Mouse (Mus musculus) kidney, embryonic 15.5 days (tissue): ENCODE measurements around the gene Fgfr3. TPM values are rescaled to one million over a fixed set of nuclear protein-coding genes. Genes with fewer than 3 reads are reported as not detected.

Experiments used
- ATAC-seq: fragments of 200-750 bp; cut with Nextera tagmentation; replicated peaks from 2 replicates; pipeline ENCODE4 v1.8.0; 2017; ENCODE audit warnings: moderate TSS enrichment; ENCODE audit not compliant: low FRiP score
- H3K27ac ChIP-seq: fragments of 300-500 bp; sonication (generic); 2 replicates; pipeline ENCODE4 v1.5.1; 2015; ENCODE audit warnings: mild to moderate bottlenecking, inconsistent platforms
- H3K27me3 ChIP-seq: fragments of 300-500 bp; sonication (generic); 2 replicates; pipeline ENCODE4 v1.6.1; 2015; ENCODE audit warnings: inconsistent platforms
- H3K36me3 ChIP-seq: fragments of 300-500 bp; sonication (generic); 2 replicates; pipeline ENCODE4 v1.6.1; 2015; ENCODE audit warnings: inconsistent platforms
- H3K4me1 ChIP-seq: fragments of 300-500 bp; sonication (generic); 2 replicates; pipeline ENCODE4 v1.6.1; 2015; ENCODE audit warnings: inconsistent platforms
- H3K4me2 ChIP-seq: fragments of 300-500 bp; sonication (generic); 2 replicates; pipeline ENCODE4 v1.6.1; 2015; ENCODE audit warnings: moderate library complexity, mild to moderate bottlenecking, inconsistent platforms
- H3K4me3 ChIP-seq: fragments of 300-500 bp; sonication (generic); replicated peaks from 2 replicates; pipeline ENCODE4 v1.5.1; 2015; ENCODE audit warnings: mild to moderate bottlenecking, inconsistent platforms
- H3K9ac ChIP-seq: fragments of 300-500 bp; sonication (generic); 2 replicates; pipeline ENCODE4 v1.6.1; 2015; ENCODE audit warnings: mild to moderate bottlenecking, inconsistent platforms
- H3K9me3 ChIP-seq: fragments of 300-500 bp; sonication (generic); replicated peaks from 2 replicates; pipeline ENCODE4 v1.6.1; 2016; ENCODE audit warnings: inconsistent platforms
- WGBS: fragments of 180-500 bp; shearing (Covaris S2); methylation state at CpG from one replicate; pipeline ENCODE4 v1.1.7; 2015; ENCODE audit warnings: mixed read lengths; 5-methylcytosine and 5-hydroxymethylcytosine counted together
- polyA plus RNA-seq: library from polyadenylated mRNA; unstranded; fragments of >200 nt; fragmentation: Nextera tagmentation; extraction: Ambion mirVana; gene quantifications from 2 replicates; pipeline ENCODE4 v1.2.1, GENCODE M21; 2015

Fgfr3 gene
- polyA plus RNA-seq, 1 experiment from 2014 or later: 17.4 TPM

DNA sequence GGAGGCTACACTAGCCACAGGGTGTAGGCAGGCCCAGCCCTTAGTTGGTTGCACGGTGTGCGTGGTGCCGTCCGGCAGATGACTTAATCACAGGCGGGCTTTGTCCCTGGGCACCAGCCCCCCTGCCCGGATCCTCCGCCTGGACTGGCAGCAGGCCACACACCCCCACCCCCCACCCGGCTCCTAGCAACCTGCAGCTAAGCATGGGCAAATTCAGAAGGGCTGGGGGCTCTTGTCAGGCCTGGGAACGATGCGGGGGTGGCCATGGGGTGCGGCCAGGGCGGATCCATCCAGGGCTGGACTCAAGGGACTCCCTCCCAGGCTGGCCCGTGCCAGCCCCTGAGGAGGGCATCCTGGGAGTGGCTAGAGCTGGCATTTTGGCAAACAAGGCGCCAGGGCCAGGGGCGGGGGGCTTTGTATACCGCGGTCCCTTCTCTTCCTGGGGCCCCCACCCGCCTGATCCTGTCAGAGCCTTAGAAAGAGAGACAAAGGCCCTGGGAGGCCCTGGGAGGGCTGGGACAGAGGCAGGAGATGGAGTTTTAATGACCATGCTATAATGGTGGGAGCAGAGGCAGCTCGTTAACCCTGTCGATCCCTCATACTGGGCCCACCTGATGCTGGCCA is 32.1 kb upstream of the Fgfr3 start:
- Histone ChIP-seq H3K4me3 (no peak overlapping the region), H3K36me3 (no peaks in the 10 kb centered on the region), H3K9ac (no peak overlapping the region), H3K27ac (0 out of 2 replicates have a peak overlapping the region, but pooled peaks have one; percentile 22), H3K4me1 (peaks cover 43% of the 10 kb centered on the region), H3K9me3 (no peaks in the 10 kb centered on the region), H3K27me3 (peaks cover 11% of the 10 kb centered on the region), H3K4me2 (no peak overlapping the region)
- ATAC-seq: 0 out of 2 replicates have a peak, but pooled peaks have one; percentile 11
- WGBS: 33% methylated on average over 20 of the region's 20 CpGs

DNA sequence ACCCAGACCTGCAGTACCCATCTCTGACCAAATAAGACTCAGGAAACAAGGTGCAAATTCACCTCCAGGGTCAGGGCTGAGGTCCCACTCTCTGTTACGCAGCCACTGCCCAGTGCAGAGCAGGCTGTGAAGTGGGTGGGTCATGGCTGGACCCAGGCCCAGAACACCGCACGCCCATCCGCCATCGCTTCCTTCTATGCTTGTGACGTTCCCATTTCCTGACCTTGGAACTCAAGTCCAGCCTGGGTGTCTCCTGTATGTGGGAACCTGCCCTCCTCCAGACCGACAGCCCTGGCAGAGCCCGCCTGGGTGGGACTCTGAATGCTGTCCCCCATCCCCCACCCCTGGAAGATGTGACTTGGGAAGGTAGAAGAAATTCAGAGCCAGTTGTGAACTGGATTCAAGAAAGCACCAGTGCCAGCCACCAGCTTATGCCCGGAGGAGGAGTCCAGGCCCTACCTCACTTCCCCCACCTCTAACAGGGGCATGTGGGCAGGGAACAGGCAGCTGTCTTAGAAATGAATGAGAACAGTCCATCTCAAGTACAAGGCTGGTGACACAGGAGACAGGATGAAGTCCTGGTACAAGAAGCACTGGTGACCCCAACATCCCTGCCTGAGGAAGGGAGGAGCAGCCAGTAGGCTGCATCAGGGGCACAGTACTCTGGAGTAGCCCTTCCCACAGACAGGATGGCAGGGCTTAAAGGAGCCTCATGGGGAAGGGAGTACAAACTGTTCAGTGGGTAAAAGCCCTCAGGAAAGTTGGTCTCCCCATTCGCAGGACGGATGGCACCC is 31.4 kb upstream of the Fgfr3 start:
- H3K27ac ChIP-seq: no peak overlapping the region
- H3K4me3 ChIP-seq: no peak overlapping the region
- H3K27me3 ChIP-seq: peaks cover 12% of the 10 kb centered on the region
- ATAC-seq: no peak
- no peak overlapping the region for H3K9ac ChIP-seq
- H3K4me2 ChIP-seq: no peak overlapping the region
- peaks cover 50% of the 10 kb centered on the region for H3K4me1 ChIP-seq
- 68% methylated on average over 11 of the region's 11 CpGs for WGBS
- no peaks in the 10 kb centered on the region for H3K9me3 ChIP-seq
- H3K36me3 ChIP-seq: no peaks in the 10 kb centered on the region

DNA sequence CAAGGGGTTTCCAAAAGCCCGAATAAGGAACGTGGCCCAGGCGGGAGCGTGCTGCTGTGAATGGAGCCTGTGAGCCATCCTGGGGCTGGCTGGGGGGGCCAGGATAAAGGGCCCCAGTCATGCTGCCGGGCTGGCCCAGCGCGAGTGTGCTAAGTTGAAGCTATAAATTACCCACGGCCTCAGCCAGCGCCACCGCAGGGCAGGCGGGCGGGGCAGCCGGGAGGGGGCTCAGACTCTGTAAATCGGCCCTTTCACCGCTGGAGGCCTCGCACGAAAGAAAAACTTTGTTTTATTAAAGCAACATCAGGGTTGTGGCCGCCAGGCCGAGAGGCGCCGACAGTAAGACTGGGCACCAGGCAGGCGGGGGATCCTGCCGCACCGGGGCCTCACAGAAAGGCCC is 29.1 kb upstream of the Fgfr3 start:
- Histone ChIP-seq H3K9ac (peak overlapping the region; percentile 22), H3K4me2 (peak overlapping the region; percentile 49), H3K27me3 (peaks cover 24% of the 10 kb centered on the region), H3K4me3 (peak overlapping the region; percentile 10), H3K27ac (peak overlapping the region; percentile 74), H3K36me3 (no peaks in the 10 kb centered on the region), H3K4me1 (peaks cover 72% of the 10 kb centered on the region), H3K9me3 (no peaks in the 10 kb centered on the region)
- 2% methylated on average over 24 of the region's 24 CpGs for WGBS
- peak; percentile 44; the same call in 1 of the 2 replicates for ATAC-seq

DNA sequence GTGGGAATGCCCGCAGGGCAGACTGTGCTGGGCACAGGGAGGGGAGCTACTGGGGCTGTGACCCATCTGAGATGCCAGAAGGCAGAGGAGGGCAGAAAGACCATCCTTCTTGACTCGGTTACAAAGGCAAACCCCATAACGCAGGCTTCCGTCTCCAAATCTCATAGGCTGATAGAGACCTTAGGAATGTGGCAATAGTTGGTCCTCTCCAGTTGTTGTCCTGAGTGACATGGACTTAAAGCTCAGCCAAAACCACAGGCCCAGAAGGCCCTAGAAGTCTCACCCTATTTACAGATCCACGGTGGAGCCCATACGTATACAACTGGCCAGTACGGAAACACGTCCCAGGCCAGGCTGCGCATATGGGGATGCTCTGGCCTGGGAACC is 27.0 kb upstream of the Fgfr3 start:
- Histone ChIP-seq H3K27ac (0 out of 2 replicates have a peak overlapping the region, but pooled peaks have one; percentile 15), H3K4me2 (peak overlapping the region; percentile 93), H3K9ac (no peak overlapping the region), H3K27me3 (peaks cover 37% of the 10 kb centered on the region), H3K4me1 (peaks cover 73% of the 10 kb centered on the region), H3K4me3 (no peak overlapping the region), H3K9me3 (no peaks in the 10 kb centered on the region), H3K36me3 (no peaks in the 10 kb centered on the region)
- peak; percentile 15; the same call in 1 of the 2 replicates for ATAC-seq
- 69% methylated on average over 9 of the region's 9 CpGs for WGBS

DNA sequence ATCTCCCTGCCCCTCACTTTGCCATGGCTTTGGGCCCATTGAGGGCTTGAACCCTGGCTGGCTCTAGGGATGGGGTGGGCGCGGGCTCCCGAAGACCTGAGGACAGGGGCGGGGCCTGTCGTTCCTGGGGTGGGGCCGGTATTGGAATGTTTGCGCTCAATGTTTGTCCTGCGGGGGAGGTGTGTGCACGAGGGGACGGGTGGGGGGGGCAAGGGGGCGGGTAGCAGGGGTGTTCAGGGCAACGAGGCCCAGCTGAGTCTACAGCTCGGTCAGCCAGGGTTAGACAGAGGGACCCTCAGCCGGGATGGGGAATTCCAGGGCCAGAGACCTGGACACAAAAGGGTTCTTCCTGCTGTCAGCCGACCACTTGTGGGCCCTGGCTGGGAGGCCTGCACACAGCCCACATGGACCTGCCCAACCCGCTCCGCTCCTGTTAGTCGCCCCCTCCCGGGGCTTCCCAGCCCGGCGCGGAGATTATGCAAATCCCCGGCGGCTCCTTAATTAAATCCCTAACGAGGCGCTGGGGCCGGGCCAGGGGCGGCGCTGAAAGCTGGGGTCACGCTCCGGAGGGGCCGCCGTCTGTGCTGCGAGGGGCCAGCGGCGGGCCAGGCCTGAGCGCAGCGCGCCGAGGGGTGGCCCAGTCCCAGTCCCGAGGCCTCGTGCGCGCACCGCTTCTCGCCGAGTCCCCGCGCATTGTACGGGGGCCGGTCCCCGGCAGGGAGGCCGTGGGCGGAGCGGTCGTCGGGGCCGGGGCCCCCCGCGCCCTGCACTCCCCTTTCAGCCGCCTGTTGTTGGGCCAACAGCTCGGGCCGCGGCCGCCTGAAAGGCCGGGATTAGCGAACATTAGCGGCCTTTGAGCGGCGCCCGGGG is 26.4 kb upstream of the Fgfr3 start:
- WGBS: 2% methylated on average over 68 of the region's 71 CpGs
- Histone ChIP-seq H3K4me1 (peaks cover 69% of the 10 kb centered on the region), H3K9me3 (no peaks in the 10 kb centered on the region), H3K4me3 (peak overlapping the region; percentile 50), H3K27ac (peak overlapping the region; percentile 66), H3K27me3 (peaks cover 43% of the 10 kb centered on the region), H3K4me2 (peak overlapping the region; percentile 93), H3K9ac (peak overlapping the region; percentile 57), H3K36me3 (no peaks in the 10 kb centered on the region)
- ATAC-seq: peak; percentile 72

DNA sequence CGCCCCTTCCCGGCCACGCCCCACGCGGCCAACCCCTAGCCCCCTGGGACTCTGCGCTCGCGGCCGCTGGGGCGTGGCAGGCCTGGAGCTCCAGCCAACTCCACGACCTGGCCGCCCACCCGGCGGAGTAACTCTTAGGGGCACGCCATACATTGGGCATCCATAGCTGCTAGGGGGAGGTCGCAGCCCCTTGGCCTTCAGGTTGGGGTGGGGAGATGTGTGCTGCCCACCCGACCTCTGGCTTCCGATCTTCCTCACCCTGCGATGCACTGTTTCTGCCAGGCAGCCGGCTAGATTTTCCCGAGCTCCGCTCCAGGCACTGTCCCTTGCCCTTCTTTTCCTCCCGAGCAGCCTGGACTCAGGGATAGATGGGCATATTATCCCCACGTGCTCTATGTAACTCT is 25.8 kb upstream of the Fgfr3 start:
- H3K27me3 ChIP-seq: peaks cover 44% of the 10 kb centered on the region
- H3K4me1 ChIP-seq: peaks cover 69% of the 10 kb centered on the region
- H3K36me3 ChIP-seq: no peaks in the 10 kb centered on the region
- peak; percentile 38 for ATAC-seq
- peak overlapping the region; percentile 50 for H3K4me3 ChIP-seq
- peak overlapping the region; percentile 93 for H3K4me2 ChIP-seq
- no peaks in the 10 kb centered on the region for H3K9me3 ChIP-seq
- H3K27ac ChIP-seq: peak overlapping the region; percentile 66
- WGBS: 4% methylated on average over 24 of the region's 24 CpGs
- H3K9ac ChIP-seq: peak overlapping the region; percentile 57

DNA sequence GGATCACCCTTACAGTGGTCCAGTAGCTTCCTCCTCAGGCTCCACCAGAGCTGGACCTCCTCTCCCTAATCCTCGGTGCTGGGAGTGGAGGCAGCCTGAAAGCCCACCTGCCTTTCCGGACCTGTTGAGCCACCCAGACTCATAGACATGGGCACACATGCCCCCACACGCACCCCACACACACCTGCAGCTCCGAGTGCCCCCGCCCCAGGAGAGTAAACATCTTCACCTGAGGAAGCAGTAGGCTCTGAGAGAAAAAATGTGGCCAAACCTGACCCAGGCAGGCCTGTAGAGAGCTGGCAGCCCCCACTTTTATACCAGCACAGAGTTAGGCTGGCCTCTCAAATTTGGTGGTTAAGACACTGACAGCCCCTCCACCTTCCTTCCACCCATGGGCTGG is 25.0 kb upstream of the Fgfr3 start:
- H3K9ac ChIP-seq: no peak overlapping the region
- peaks cover 69% of the 10 kb centered on the region for H3K4me1 ChIP-seq
- H3K36me3 ChIP-seq: no peaks in the 10 kb centered on the region
- ATAC-seq: no peak
- H3K4me3 ChIP-seq: no peak overlapping the region
- WGBS: 66% methylated on average over 5 of the region's 5 CpGs
- no peak overlapping the region; the same call in 1 of the 2 replicates for H3K4me2 ChIP-seq
- H3K9me3 ChIP-seq: no peaks in the 10 kb centered on the region
- H3K27me3 ChIP-seq: peaks cover 47% of the 10 kb centered on the region
- no peak overlapping the region for H3K27ac ChIP-seq

DNA sequence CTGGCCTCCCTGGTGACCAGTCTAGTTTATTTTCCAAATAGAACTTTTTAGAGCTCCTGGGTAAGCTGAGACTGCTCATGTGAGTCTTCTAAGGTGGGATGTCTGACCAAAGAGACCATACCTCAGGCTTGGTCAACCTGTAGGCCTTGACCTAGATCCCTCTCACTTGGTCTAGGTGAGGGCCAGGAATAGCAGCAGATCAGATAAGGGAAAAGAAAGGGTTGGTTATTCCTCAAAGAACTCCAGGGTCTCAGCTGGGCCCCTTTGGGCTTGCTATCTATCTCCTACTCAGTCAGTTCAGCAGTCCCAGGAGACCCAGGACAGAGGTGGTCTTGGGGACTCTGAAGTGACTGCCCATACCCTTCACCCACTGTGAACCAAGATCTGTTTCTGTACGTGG is 23.9 kb upstream of the Fgfr3 start:
- WGBS: 72% methylated on average over 1 of the region's 1 CpGs
- no peak overlapping the region for H3K4me3 ChIP-seq
- no peak overlapping the region for H3K27ac ChIP-seq
- H3K9me3 ChIP-seq: no peaks in the 10 kb centered on the region
- no peak overlapping the region for H3K9ac ChIP-seq
- peaks cover 73% of the 10 kb centered on the region for H3K4me1 ChIP-seq
- ATAC-seq: no peak
- no peak overlapping the region for H3K4me2 ChIP-seq
- peaks cover 53% of the 10 kb centered on the region for H3K27me3 ChIP-seq
- H3K36me3 ChIP-seq: no peaks in the 10 kb centered on the region

DNA sequence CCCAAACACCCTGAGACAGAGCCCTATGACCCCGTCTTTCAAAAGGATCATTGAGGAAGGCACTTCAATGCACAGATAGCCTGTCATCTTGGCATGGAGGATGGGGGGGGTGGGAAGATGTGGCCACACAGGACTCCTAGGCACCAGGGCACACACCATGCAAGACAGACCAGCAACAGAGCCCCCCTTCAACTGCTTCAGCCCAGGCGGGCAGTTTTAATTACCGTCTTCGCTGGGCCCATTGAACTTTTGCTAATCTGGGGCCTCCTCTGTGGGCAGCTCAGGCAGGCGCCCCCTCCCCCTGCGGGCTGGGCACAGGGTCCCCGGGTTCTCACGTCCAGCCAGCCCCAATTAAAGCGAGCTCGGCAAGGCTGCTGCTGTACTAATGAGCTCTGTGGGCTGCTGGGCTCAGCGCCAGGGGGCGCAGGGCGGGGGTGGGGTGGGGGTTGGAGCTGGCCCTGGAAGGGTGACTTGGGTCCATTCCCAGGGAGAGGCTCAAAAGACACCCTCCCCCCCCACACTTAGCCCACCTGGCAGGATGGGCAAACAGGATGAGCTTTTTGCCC is 23.4 kb upstream of the Fgfr3 start:
- WGBS: 21% methylated on average over 13 of the region's 13 CpGs
- Histone ChIP-seq H3K27ac (no peak overlapping the region), H3K4me2 (no peak overlapping the region), H3K36me3 (no peaks in the 10 kb centered on the region), H3K4me3 (no peak overlapping the region), H3K9me3 (no peaks in the 10 kb centered on the region), H3K4me1 (peaks cover 70% of the 10 kb centered on the region), H3K27me3 (peaks cover 51% of the 10 kb centered on the region), H3K9ac (no peak overlapping the region)
- no peak for ATAC-seq

DNA sequence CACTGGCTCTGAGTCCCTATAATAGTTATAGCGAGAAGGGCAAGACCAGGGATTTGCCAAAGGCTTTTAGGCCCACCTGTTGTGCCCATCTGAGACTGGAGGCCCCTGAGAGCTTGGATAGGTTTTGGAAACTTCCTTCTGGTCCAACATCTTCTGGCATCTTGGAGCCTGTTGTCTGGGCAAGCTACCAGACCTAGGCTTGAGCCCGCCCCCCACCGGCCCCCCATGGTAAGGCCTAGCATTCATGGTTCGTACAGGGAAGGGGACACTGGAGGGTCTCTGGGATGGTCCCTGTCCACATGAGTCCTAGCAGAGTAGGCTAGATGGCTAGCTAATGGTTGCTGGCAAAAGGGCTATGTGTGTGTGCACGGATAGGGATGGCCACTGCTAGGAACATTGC is 22.8 kb upstream of the Fgfr3 start:
- no peak overlapping the region for H3K27ac ChIP-seq
- no peak overlapping the region for H3K9ac ChIP-seq
- ATAC-seq: no peak

DNA sequence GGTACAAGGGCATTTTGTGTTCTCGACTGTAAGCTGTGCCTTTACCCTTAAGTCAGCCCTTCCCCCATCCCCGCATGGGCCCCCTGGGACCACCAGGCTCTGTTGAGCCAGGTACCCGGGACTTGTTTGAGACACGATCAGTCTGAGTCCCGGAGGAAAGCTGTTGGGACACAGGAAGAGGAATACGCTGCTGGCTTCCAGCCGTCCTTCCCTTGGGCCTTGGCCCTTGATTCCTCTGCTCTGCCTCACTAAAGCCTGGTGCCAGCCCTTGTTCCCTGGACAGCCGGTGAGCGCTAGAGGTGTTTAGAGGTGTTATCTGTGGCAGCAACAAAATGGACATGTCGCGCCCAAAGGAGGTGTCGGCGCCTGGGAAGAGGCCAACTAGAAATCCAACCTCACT is 21.5 kb upstream of the Fgfr3 start:
- H3K4me1 ChIP-seq: peaks cover 58% of the 10 kb centered on the region

More for the DNA sequence above, 22.8 kb upstream of the Fgfr3 start:
- no peaks in the 10 kb centered on the region for H3K9me3 ChIP-seq
- WGBS: 85% methylated on average over 5 of the region's 5 CpGs
- H3K36me3 ChIP-seq: no peaks in the 10 kb centered on the region
- no peak overlapping the region for H3K4me2 ChIP-seq
- peaks cover 47% of the 10 kb centered on the region for H3K27me3 ChIP-seq
- peaks cover 66% of the 10 kb centered on the region for H3K4me1 ChIP-seq
- no peak overlapping the region for H3K4me3 ChIP-seq

More for the DNA sequence above, 21.5 kb upstream of the Fgfr3 start:
- H3K4me3 ChIP-seq: no peak overlapping the region
- H3K27ac ChIP-seq: no peak overlapping the region
- H3K36me3 ChIP-seq: no peaks in the 10 kb centered on the region
- 40% methylated on average over 13 of the region's 13 CpGs for WGBS
- H3K9ac ChIP-seq: no peak overlapping the region
- no peaks in the 10 kb centered on the region for H3K9me3 ChIP-seq
- no peak for ATAC-seq
- H3K4me2 ChIP-seq: no peak overlapping the region
- peaks cover 43% of the 10 kb centered on the region for H3K27me3 ChIP-seq
